ENCODE assay signal across 19 mouse cellular contexts in the genomic region with DNA sequence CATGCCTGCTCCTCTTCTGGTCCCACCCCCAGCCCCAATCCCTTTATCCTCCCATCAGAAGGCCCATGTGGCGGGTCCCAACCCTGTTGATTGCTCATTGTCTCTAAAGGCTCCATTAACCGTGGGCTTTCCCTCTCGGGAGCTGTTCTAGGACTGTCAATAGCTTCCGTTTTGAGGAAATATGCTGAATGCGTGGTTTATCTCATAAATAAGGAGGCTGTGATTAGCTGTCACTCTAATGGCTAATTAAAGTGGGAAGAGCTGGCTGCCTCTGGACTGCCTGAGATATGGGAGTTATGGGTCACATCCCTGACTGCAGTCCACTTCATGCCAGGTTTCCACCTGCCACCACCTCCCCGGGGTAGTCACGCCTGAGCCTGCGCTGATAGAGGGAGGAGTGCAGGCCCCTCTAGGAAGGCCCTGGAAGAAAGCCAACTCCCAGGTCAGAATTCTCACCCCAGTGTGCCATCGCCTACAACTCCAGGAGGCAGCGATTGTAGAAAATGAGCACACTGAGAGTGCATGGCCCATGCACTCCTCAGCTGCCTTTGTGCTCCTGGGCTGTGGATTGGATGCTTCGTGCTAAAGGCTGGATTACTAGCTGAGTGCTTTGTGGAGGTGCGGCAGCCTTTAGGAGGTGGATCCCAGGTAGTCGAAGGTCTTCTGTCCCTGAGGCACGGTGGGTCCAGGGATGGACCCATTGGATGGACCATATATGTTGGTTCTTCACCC. TPM values are rescaled to one million over a fixed set of nuclear protein-coding genes. Genes with fewer than 3 reads are reported as not detected.
DNase-seq lines count a peak whose midpoint lies in the region; ATAC-seq and TF ChIP-seq lines count a peak whose summit lies in the region.
"Had no signal": no experiment of that assay in that cellular context is flagged by ENCODE, and none has a peak within 500 bp of the region (broad histone marks: within the 10 kb centered on the region; RNA-seq: fewer than 3 reads in every experiment).

No protein-coding gene starts in this region.

- no peaks in the 10 kb centered on the region for H3K9me3 ChIP-seq in hindbrain, embryonic 11.5 days (ENCODE audit: control insufficient read depth, low read length)
- H3K9me3 ChIP-seq in hindbrain, postnatal 0 days (ENCODE audit: low read length) = no peaks in the 10 kb centered on the region
- H3K9me3 ChIP-seq in forebrain, embryonic 12.5 days = no peaks in the 10 kb centered on the region
- H3K9me3 ChIP-seq in forebrain, postnatal 0 days (ENCODE audit: low read length) = no peaks in the 10 kb centered on the region
- no peaks in the 10 kb centered on the region for H3K9me3 ChIP-seq in midbrain, embryonic 16.5 days (replicated peaks; ENCODE audit: control insufficient read depth, low read length, poor library complexity, severe bottlenecking)
- H3K9me3 ChIP-seq: embryonic facial prominence, embryonic 12.5 days; liver, embryonic 15.5 days; megakaryocyte, embryonic 14.5 days had no signal

- H3K36me3 ChIP-seq in hindbrain, embryonic 11.5 days (ENCODE audit: control insufficient read depth, insufficient read depth, low read length) = no peaks in the 10 kb centered on the region
- H3K36me3 ChIP-seq in hindbrain, postnatal 0 days (ENCODE audit: insufficient read depth, low read length) = no peaks in the 10 kb centered on the region
- H3K36me3 ChIP-seq in forebrain, embryonic 12.5 days (replicated peaks) = no peaks in the 10 kb centered on the region
- no peaks in the 10 kb centered on the region for H3K36me3 ChIP-seq in forebrain, postnatal 0 days (ENCODE audit: insufficient read depth)
- no peaks in the 10 kb centered on the region for H3K36me3 ChIP-seq in midbrain, embryonic 16.5 days (ENCODE audit: control insufficient read depth, insufficient read depth, low read length)
- H3K36me3 ChIP-seq: embryonic facial prominence, embryonic 12.5 days; liver, embryonic 15.5 days had no signal

- ATAC-seq in hindbrain, embryonic 11.5 days (ENCODE audit: low FRiP score) = peak; percentile 60
- ATAC-seq in hindbrain, postnatal 0 days = no peak
- peak; percentile 66 for ATAC-seq in forebrain, embryonic 12.5 days (ENCODE audit: low FRiP score)
- ATAC-seq in forebrain, postnatal 0 days = peak; percentile 72
- ATAC-seq in midbrain, embryonic 16.5 days = no peak
- no peak for ATAC-seq in inflammation-experienced regulatory T-cells, adult 6 months

- no peaks in the 10 kb centered on the region for H3K4me1 ChIP-seq in hindbrain, embryonic 11.5 days (replicated peaks; ENCODE audit: control insufficient read depth, insufficient read depth, low read length)
- H3K4me1 ChIP-seq in hindbrain, postnatal 0 days (ENCODE audit: insufficient read depth, low read length) = peaks cover 6% of the 10 kb centered on the region
- H3K4me1 ChIP-seq in forebrain, embryonic 12.5 days = peaks cover 21% of the 10 kb centered on the region
- peaks cover 5% of the 10 kb centered on the region; the same call in 1 of the 2 replicates for H3K4me1 ChIP-seq in forebrain, postnatal 0 days (ENCODE audit: insufficient read depth)
- peaks cover 7% of the 10 kb centered on the region; the same call in 1 of the 2 replicates for H3K4me1 ChIP-seq in midbrain, embryonic 16.5 days (ENCODE audit: control insufficient read depth, insufficient read depth, low read length)
- H3K4me1 ChIP-seq: embryonic facial prominence, embryonic 12.5 days; liver, embryonic 15.5 days; megakaryocyte, embryonic 14.5 days had no signal

- H3K4me3 ChIP-seq in hindbrain, embryonic 11.5 days (ENCODE audit: low read depth, low read length) = no peak overlapping the region
- no peak overlapping the region for H3K4me3 ChIP-seq in hindbrain, postnatal 0 days (ENCODE audit: low read length)
- H3K4me3 ChIP-seq in forebrain, embryonic 12.5 days (replicated peaks) = no peak overlapping the region
- H3K4me3 ChIP-seq in forebrain, postnatal 0 days (ENCODE audit: low read depth, low read length) = no peak overlapping the region
- no peak overlapping the region for H3K4me3 ChIP-seq in midbrain, embryonic 16.5 days (ENCODE audit: low read depth, low read length)
- H3K4me3 ChIP-seq: embryonic facial prominence, embryonic 12.5 days; liver, embryonic 15.5 days; megakaryocyte, embryonic 14.5 days had no signal

- TF ChIP-seq CTCF in hindbrain, postnatal 0 days (IDR thresholded peaks at IDR 0.05; ENCODE audit: low read depth) = no peak
- TF ChIP-seq CTCF in forebrain, postnatal 0 days (IDR thresholded peaks at IDR 0.05; ENCODE audit: low read depth) = no peak

- no peak overlapping the region for H3K4me2 ChIP-seq in hindbrain, embryonic 11.5 days (replicated peaks; ENCODE audit: low read depth, low read length)
- H3K4me2 ChIP-seq in hindbrain, postnatal 0 days (ENCODE audit: low read depth, low read length) = no peak overlapping the region
- no peak overlapping the region for H3K4me2 ChIP-seq in forebrain, embryonic 12.5 days
- no peak overlapping the region for H3K4me2 ChIP-seq in forebrain, postnatal 0 days (ENCODE audit: low read depth)
- no peak overlapping the region for H3K4me2 ChIP-seq in midbrain, embryonic 16.5 days (ENCODE audit: low read length)
- H3K4me2 ChIP-seq: embryonic facial prominence, embryonic 12.5 days; liver, embryonic 15.5 days had no signal

- H3K27me3 ChIP-seq in hindbrain, embryonic 11.5 days (ENCODE audit: control insufficient read depth, insufficient read depth, low read length) = no peaks in the 10 kb centered on the region
- no peaks in the 10 kb centered on the region for H3K27me3 ChIP-seq in hindbrain, postnatal 0 days (ENCODE audit: insufficient read depth, low read length)
- H3K27me3 ChIP-seq in forebrain, embryonic 12.5 days = peaks cover 12% of the 10 kb centered on the region; the same call in 1 of the 2 replicates
- H3K27me3 ChIP-seq in forebrain, postnatal 0 days (ENCODE audit: insufficient read depth, low read length) = no peaks in the 10 kb centered on the region
- H3K27me3 ChIP-seq in midbrain, embryonic 16.5 days (ENCODE audit: control insufficient read depth, insufficient read depth, low read depth, low read length) = no peaks in the 10 kb centered on the region

- no peak overlapping the region for H3K9ac ChIP-seq in hindbrain, embryonic 11.5 days (ENCODE audit: low read depth, low read length)
- H3K9ac ChIP-seq in hindbrain, postnatal 0 days (replicated peaks; ENCODE audit: low read length) = no peak overlapping the region
- no peak overlapping the region for H3K9ac ChIP-seq in forebrain, embryonic 12.5 days
- H3K9ac ChIP-seq in forebrain, postnatal 0 days = no peak overlapping the region
- H3K9ac ChIP-seq in midbrain, embryonic 16.5 days (ENCODE audit: low read depth, low read length) = no peak overlapping the region
- H3K9ac ChIP-seq: embryonic facial prominence, embryonic 12.5 days; liver, embryonic 15.5 days had no signal

- no peak overlapping the region for H3K27ac ChIP-seq in hindbrain, embryonic 11.5 days (ENCODE audit: low read depth, low read length)
- H3K27ac ChIP-seq in hindbrain, postnatal 0 days = no peak overlapping the region
- peak overlapping the region; percentile 75 for H3K27ac ChIP-seq in forebrain, embryonic 12.5 days
- H3K27ac ChIP-seq in forebrain, postnatal 0 days (ENCODE audit: low read depth, low read length) = peak overlapping the region; percentile 64
- 0 out of 2 replicates have a peak overlapping the region, but pooled peaks have one; percentile 41 for H3K27ac ChIP-seq in midbrain, embryonic 16.5 days (ENCODE audit: low read length)
- H3K27ac ChIP-seq: embryonic facial prominence, embryonic 12.5 days; liver, embryonic 15.5 days had no signal

- no peak for DNase-seq in hindbrain, embryonic 11.5 days (ENCODE audit: low spot score)
- no peak for DNase-seq in hindbrain, postnatal 0 days (ENCODE audit: low spot score)
- DNase-seq in forebrain, postnatal 0 days = no peak
- no peak for DNase-seq in yolk sac, embryonic 10.5 days (ENCODE audit: low spot score)
- DNase-seq: adrenal gland, adult 8-10 months; B cell, adult 2 months; cerebellum, adult 2 months; kidney, adult 9 months; lung, postnatal 10 days had no signal

- 68% methylated on average over 14 of the region's 14 CpGs for WGBS in hindbrain, embryonic 11.5 days
- 50% methylated on average over 14 of the region's 14 CpGs for WGBS in hindbrain, postnatal 0 days
- WGBS in forebrain, embryonic 12.5 days = 46% methylated on average over 14 of the region's 14 CpGs
- 43% methylated on average over 14 of the region's 14 CpGs for WGBS in forebrain, postnatal 0 days
- 43% methylated on average over 14 of the region's 14 CpGs for WGBS in midbrain, embryonic 16.5 days

RNA-seq across cellular contexts. Expression of gene Slc6a1, which starts 8.3 kb away (rescaled TPM):
- polyA plus RNA-seq in hindbrain, embryonic 11.5 days (2014; fragmentation: Nextera tagmentation; extraction: Ambion mirVana) = 17.3 and 23.1 TPM in 2 replicates
- total RNA-seq in hindbrain, postnatal 0 days (2014; rRNA removed) = 433 and 470 TPM in 2 replicates
- 176 and 177 TPM in 2 replicates for polyA plus RNA-seq in hindbrain, postnatal 0 days (2015; fragmentation: Nextera tagmentation; extraction: Ambion mirVana)
- 49.9 and 57.8 TPM in 2 replicates for polyA plus RNA-seq in forebrain, embryonic 12.5 days (2016; fragmentation: Nextera tagmentation; extraction: Ambion mirVana)
- total RNA-seq in forebrain, postnatal 0 days (2014; rRNA removed) = 221 and 302 TPM in 2 replicates
- 105 and 152 TPM in 2 replicates for polyA plus RNA-seq in forebrain, postnatal 0 days (2015; fragmentation: Nextera tagmentation; extraction: Ambion mirVana)
- polyA plus RNA-seq in midbrain, embryonic 16.5 days (2015; fragmentation: Nextera tagmentation; extraction: Ambion mirVana) = 147 and 182 TPM in 2 replicates
- under 1 TPM in 1 of 3 experiments, not detected in 2; 0.48 TPM for polyA plus RNA-seq in inflammation-experienced regulatory T-cells, adult 6 months (2017; shearing (Covaris generic))
- total RNA-seq: common myeloid progenitor, adult 5-6 weeks; granulocyte monocyte progenitor cell, adult 5-6 weeks had no signal
- polyA plus RNA-seq: heart, postnatal 0 days; intestine, embryonic 14.5 days had no signal

Comparison
In these comparisons a context has a peak if more than half of its experiments do, and no peak if none do; other contexts are left out.
1. ATAC-seq: peak in hindbrain, embryonic 11.5 days (single experiment), forebrain, embryonic 12.5 days (single experiment) and forebrain, postnatal 0 days (single experiment); none in hindbrain, postnatal 0 days (single experiment), midbrain, embryonic 16.5 days (single experiment) and inflammation-experienced regulatory T-cells, adult 6 months (single experiment).
2. H3K27ac ChIP-seq: peak in forebrain, embryonic 12.5 days (single experiment), forebrain, postnatal 0 days (single experiment) and midbrain, embryonic 16.5 days (single experiment); none in hindbrain, embryonic 11.5 days (single experiment) and hindbrain, postnatal 0 days (single experiment).
3. RNA of gene Slc6a1, which starts 8.3 kb away (polyA plus RNA-seq): 147 to 182 TPM in midbrain, embryonic 16.5 days, 176 to 177 TPM in hindbrain, postnatal 0 days, 105 to 152 TPM in forebrain, postnatal 0 days, 49.9 to 57.8 TPM in forebrain, embryonic 12.5 days and 17.3 to 23.1 TPM in hindbrain, embryonic 11.5 days; 0.48 TPM in inflammation-experienced regulatory T-cells, adult 6 months; every median in the first group is over 10 times any median in the second.